Mouse (Mus musculus) kidney, adult 2 months (tissue): ENCODE measurements around the gene Phactr1.

Experiments
- CTCF ChIP-seq: fragments of 200-500 bp; conservative IDR thresholded peaks from 2 replicates; pipeline ENCODE4 v1.5.1; 2011; ENCODE audit warnings: low read depth, mild to moderate bottlenecking, control low read depth, low read length, moderate library complexity, mixed read lengths; ENCODE audit not compliant: insufficient read depth, insufficient read length
- POLR2A ChIP-seq: fragments of 200-500 bp; IDR thresholded peaks from one replicate; pipeline ENCODE4 v1.6.1; 2011; ENCODE audit warnings: low read depth, low read length, control low read depth

GRCm38 (mm10) chr13:43149661-43150060 is 469.2 kb downstream of the Phactr1 start:
- no peak for TF ChIP-seq POLR2A
- no peak for TF ChIP-seq CTCF
